Mouse (Mus musculus) adipocyte (in vitro differentiated cells): ENCODE measurements around the gene Srek1ip1.

Experiments used
- DNase-seq: peaks from one replicate; pipeline ENCODE4 v3.0.0-alpha.2; 2016; ENCODE audit warnings: low spot score

Gene Srek1ip1

GRCm38 (mm10) chr13:104792184-104792583 is at the start of gene Srek1ip1:
Gene Srek1ip1 (plus strand): TSS chr13:104792484.
- no peak for DNase-seq

- no peak for DNase-seq
These were observed 49.4 kb upstream of the Srek1ip1 start for GRCm38 (mm10) chr13:104742866-104743265.

- DNase-seq = no peak
These were observed 45.3 kb upstream of the Srek1ip1 start for GRCm38 (mm10) chr13:104747032-104747431.

GRCm38 (mm10) chr13:104759381-104759780 is 32.9 kb upstream of the Srek1ip1 start:
- DNase-seq = no peak

- DNase-seq = no peak
These were observed 29.9 kb upstream of the Srek1ip1 start for GRCm38 (mm10) chr13:104762401-104762800.

- DNase-seq = no peak
These were observed 29.1 kb upstream of the Srek1ip1 start for GRCm38 (mm10) chr13:104763193-104763592.

GRCm38 (mm10) chr13:104779104-104779670 is 13.1 kb upstream of the Srek1ip1 start:
- DNase-seq = no peak

- DNase-seq = no peak
These were observed 5.0 kb upstream of the Srek1ip1 start for GRCm38 (mm10) chr13:104787260-104787659.

GRCm38 (mm10) chr13:104789663-104790062 is 2.6 kb upstream of the Srek1ip1 start:
- DNase-seq = peak; percentile 73

- DNase-seq = no peak
These were observed 2.1 kb downstream of the Srek1ip1 start for GRCm38 (mm10) chr13:104794421-104794820.

- no peak for DNase-seq
These were observed 6.8 kb downstream of the Srek1ip1 start for GRCm38 (mm10) chr13:104799067-104799466.

- no peak for DNase-seq
These were observed 7.4 kb downstream of the Srek1ip1 start for GRCm38 (mm10) chr13:104799566-104800182.

GRCm38 (mm10) chr13:104805681-104806080 is 13.4 kb downstream of the Srek1ip1 start:
- DNase-seq = peak; percentile 64

GRCm38 (mm10) chr13:104816270-104816634 is 24.0 kb downstream of the Srek1ip1 start:
- no peak for DNase-seq

GRCm38 (mm10) chr13:104816635-104817571 is 24.6 kb downstream of the Srek1ip1 start, which contains the start of gene Cwc27:
Gene Cwc27 (minus strand): TSS chr13:104817142.
- DNase-seq = peak; percentile 87

- no peak for DNase-seq
These were observed 25.4 kb downstream of the Srek1ip1 start for GRCm38 (mm10) chr13:104817696-104818095.

- DNase-seq = no peak
These were observed 28.9 kb downstream of the Srek1ip1 start for GRCm38 (mm10) chr13:104821192-104821591.

- DNase-seq = no peak
These were observed 29.6 kb downstream of the Srek1ip1 start for GRCm38 (mm10) chr13:104821908-104822307.

GRCm38 (mm10) chr13:104822411-104822838 is 30.1 kb downstream of the Srek1ip1 start:
- DNase-seq = peak; percentile 31

GRCm38 (mm10) chr13:104825470-104825869 is 33.2 kb downstream of the Srek1ip1 start:
- no peak for DNase-seq

- no peak for DNase-seq
These were observed 40.5 kb downstream of the Srek1ip1 start for GRCm38 (mm10) chr13:104832811-104833210.

- no peak for DNase-seq
These were observed 45.3 kb downstream of the Srek1ip1 start for GRCm38 (mm10) chr13:104837628-104838027.

GRCm38 (mm10) chr13:104841937-104842336 is 49.7 kb downstream of the Srek1ip1 start:
- no peak for DNase-seq
